Mouse (Mus musculus) intestine, postnatal 0 days (tissue): ENCODE results near the gene Ifitm5. TPM values are rescaled to one million over a fixed set of nuclear protein-coding genes. Genes with fewer than 3 reads are reported as not detected.
A peak's percentile ranks its signal among the peaks of the same experiment; 100 is the strongest.

Source experiments
- ATAC-seq: fragments of 200-750 bp; cut with Nextera tagmentation; 2 replicates; pipeline ENCODE4 v1.8.0; 2017; ENCODE audit warnings: mild to moderate bottlenecking, moderate TSS enrichment, moderate library complexity
- H3K27ac ChIP-seq: fragments of 300-500 bp; sonication (generic); 2 replicates; pipeline ENCODE4 v1.5.1; 2014; ENCODE audit warnings: mild to moderate bottlenecking, low read depth, low read length, moderate library complexity
- H3K27me3 ChIP-seq: fragments of 300-500 bp; sonication (generic); replicated peaks from 2 replicates; pipeline ENCODE4 v1.6.1; 2014; ENCODE audit warnings: low read length, mixed read lengths; ENCODE audit not compliant: control insufficient read depth, insufficient read depth
- H3K36me3 ChIP-seq: fragments of 300-500 bp; sonication (generic); 2 replicates; pipeline ENCODE4 v1.6.1; 2014; ENCODE audit warnings: mild to moderate bottlenecking, moderate library complexity; ENCODE audit not compliant: control insufficient read depth, insufficient read depth
- H3K4me1 ChIP-seq: fragments of 300-500 bp; sonication (generic); replicated peaks from 2 replicates; pipeline ENCODE4 v1.6.1; 2014; ENCODE audit warnings: antibody characterized with exemption, low read length, mixed read lengths; ENCODE audit not compliant: control insufficient read depth, insufficient read depth
- H3K4me2 ChIP-seq: fragments of 300-500 bp; sonication (generic); replicated peaks from 2 replicates; pipeline ENCODE4 v1.6.1; 2014; ENCODE audit warnings: low read depth, mild to moderate bottlenecking, moderate library complexity
- H3K4me3 ChIP-seq: fragments of 300-500 bp; sonication (generic); 2 replicates; pipeline ENCODE4 v1.5.1; 2014; ENCODE audit warnings: low read depth, low read length
- H3K9ac ChIP-seq: fragments of 300-500 bp; sonication (generic); 2 replicates; pipeline ENCODE4 v1.6.1; 2014; ENCODE audit warnings: mild to moderate bottlenecking, low read depth, low read length
- H3K9me3 ChIP-seq: fragments of 300-500 bp; sonication (generic); 2 replicates; pipeline ENCODE4 v1.6.1; 2016; ENCODE audit warnings: mixed run types; ENCODE audit not compliant: control insufficient read depth
- CTCF ChIP-seq: sonication (generic); IDR thresholded peaks from 2 replicates; pipeline ENCODE4 v1.5.1; 2016; ENCODE audit warnings: low read depth, mild to moderate bottlenecking, control low read depth, antibody characterized with exemption, moderate library complexity
- WGBS: fragments of 180-500 bp; shearing (Covaris S2); extraction: QIAGEN DNeasy Blood & Tissue Kit; methylation state at CpG from one replicate; pipeline ENCODE4 v1.1.7; 2014; 5-methylcytosine and 5-hydroxymethylcytosine counted together
- polyA plus RNA-seq: library from polyadenylated mRNA; unstranded; fragments of >200 nt; fragmentation: Nextera tagmentation; extraction: Ambion mirVana; gene quantifications from 2 replicates; pipeline ENCODE4 v1.2.1, GENCODE M21; 2015

Gene Ifitm5
- polyA plus RNA-seq, 1 experiment from 2014 or later, result 0.34 TPM

DNA sequence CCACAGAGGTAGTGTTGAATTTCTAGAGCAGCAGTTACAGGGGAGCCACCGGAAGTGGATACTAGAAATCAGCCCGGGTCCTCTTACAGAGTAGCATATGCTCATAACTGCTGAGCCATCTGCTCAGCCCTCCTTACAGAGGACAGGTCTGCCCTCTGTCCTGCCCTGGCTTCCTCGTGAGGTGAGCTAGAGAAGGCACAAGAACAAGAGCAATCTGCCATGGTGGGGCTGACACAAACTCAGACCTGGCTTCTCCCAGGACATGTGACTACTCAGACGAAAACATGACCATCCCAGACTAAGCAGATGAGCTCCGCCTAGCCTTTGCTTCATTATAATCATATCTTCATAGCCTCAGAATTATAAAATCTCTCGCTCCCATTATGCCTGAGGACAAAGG, 1.7 kb upstream of the Ifitm5 start:
- H3K4me1 ChIP-seq, result peaks cover 11% of the 10 kb centered on the region; the same call in 1 of the 2 replicates
- no peak overlapping the region for H3K9ac ChIP-seq
- H3K4me2 ChIP-seq, result no peak overlapping the region
- TF ChIP-seq CTCF, result no peak
- no peak overlapping the region for H3K4me3 ChIP-seq
- H3K27ac ChIP-seq, result no peak overlapping the region
- peaks cover 36% of the 10 kb centered on the region for H3K36me3 ChIP-seq
- no peaks in the 10 kb centered on the region for H3K27me3 ChIP-seq
- WGBS, result 54% methylated on average over 6 of the region's 6 CpGs
- ATAC-seq, result no peak
- no peaks in the 10 kb centered on the region for H3K9me3 ChIP-seq

DNA sequence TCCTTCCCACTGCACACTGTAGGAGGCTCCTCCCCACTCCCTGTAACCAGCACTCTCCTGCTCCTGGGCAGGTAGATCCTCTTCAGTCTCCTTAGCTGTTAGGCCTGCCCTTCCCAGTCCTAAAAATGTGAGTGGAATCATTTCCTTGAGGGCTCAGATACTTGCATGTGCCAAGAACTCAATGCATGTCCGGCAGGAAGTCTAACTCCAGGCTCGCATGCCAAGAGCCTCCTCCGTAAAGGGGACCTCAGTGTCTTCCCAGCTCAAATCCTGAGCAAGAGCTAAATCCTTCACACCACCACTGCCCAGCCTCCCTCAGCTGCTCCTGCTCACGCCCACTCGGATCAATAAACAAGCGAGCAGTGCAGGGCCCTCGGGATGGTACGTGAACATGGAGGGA, 960 bp upstream of the Ifitm5 start:
- no peak overlapping the region for H3K27ac ChIP-seq
- no peak for ATAC-seq
- TF ChIP-seq CTCF, result no peak

DNA sequence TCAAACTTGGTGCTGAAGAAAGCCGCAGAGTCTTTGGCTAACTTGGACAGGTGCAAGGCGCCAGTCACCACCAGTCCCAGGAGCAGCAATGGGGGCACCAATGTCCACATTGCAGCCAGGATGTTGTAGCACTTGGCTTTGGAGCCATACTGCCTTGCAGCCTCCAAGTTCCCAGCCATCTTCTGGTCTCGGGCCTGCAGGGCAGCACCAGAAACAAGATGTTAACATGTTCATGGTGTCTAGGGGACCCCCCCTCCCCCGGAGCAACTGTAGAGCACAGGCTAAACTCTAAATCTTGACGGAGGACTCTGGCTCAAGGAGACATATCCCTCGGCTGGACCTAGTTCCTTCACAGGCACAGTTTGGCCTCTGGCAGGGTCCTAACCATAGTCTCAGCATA, 836 bp downstream of the Ifitm5 start:
- no peak overlapping the region for H3K4me3 ChIP-seq
- H3K36me3 ChIP-seq, result peaks cover 58% of the 10 kb centered on the region
- no peak overlapping the region for H3K4me2 ChIP-seq
- 84% methylated on average over 6 of the region's 6 CpGs for WGBS
- TF ChIP-seq CTCF, result no peak
- no peaks in the 10 kb centered on the region for H3K9me3 ChIP-seq
- H3K4me1 ChIP-seq, result peaks cover 11% of the 10 kb centered on the region; the same call in 1 of the 2 replicates
- ATAC-seq, result no peak
- no peak overlapping the region for H3K27ac ChIP-seq
- no peaks in the 10 kb centered on the region for H3K27me3 ChIP-seq
- no peak overlapping the region for H3K9ac ChIP-seq

More for the DNA sequence above, 960 bp upstream of the Ifitm5 start:
- Histone ChIP-seq H3K36me3 (peaks cover 43% of the 10 kb centered on the region), H3K9ac (no peak overlapping the region), H3K4me2 (no peak overlapping the region; the same call in 1 of the 2 replicates), H3K27me3 (no peaks in the 10 kb centered on the region), H3K4me3 (no peak overlapping the region), H3K9me3 (no peaks in the 10 kb centered on the region), H3K4me1 (peaks cover 11% of the 10 kb centered on the region; the same call in 1 of the 2 replicates)
- 35% methylated on average over 8 of the region's 8 CpGs for whole genome bisulfite sequencing

DNA sequence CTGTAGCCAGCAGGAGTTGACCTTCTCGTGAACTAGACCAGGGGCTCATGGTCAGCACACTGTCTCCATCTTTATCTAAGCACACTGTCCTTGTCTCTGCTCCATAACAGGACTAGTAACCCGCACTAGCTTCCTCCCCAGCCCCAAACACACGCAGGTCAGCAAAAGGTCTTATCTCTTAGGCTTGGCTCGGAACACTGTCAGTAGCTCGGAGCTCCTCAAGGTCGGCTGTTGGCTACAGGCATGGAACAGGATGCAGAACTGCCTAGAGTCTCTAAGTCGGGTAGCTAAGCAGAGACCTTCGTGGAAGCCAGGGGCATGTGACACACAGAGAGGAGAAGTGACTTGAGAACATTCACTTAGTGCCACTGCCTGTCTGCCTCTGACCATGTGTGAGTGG, 1.9 kb downstream of the Ifitm5 start:
- no peak for TF ChIP-seq CTCF
- peaks cover 5% of the 10 kb centered on the region; the same call in 1 of the 2 replicates for H3K4me1 ChIP-seq
- no peaks in the 10 kb centered on the region for H3K9me3 ChIP-seq
- no peak for ATAC-seq
- no peak overlapping the region for H3K4me3 ChIP-seq
- 66% methylated on average over 8 of the region's 8 CpGs for WGBS
- H3K4me2 ChIP-seq, result no peak overlapping the region
- peaks cover 56% of the 10 kb centered on the region for H3K36me3 ChIP-seq
- no peak overlapping the region for H3K27ac ChIP-seq
- H3K9ac ChIP-seq, result no peak overlapping the region
- H3K27me3 ChIP-seq, result no peaks in the 10 kb centered on the region

DNA sequence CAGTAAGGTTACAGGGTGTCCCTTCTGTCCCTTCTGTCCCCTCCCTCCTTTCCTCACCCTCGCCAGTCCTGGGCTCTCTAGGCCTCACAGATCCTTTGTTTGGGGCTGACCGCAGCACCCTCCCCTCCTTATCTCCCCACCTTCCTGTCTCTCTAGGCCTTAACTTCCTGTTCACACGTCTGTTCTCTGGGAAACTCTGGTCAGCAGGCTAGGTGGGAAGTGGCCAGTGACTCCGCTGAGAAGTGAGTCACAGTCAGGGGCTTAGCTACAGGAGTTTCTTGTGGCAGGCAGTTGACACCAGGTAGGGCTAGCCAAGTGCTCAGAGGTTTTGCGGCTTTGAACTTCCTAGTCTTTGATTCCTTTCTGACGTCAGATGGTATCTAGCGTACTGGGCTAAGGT, 3.1 kb downstream of the Ifitm5 start:
- no peak for TF ChIP-seq CTCF

DNA sequence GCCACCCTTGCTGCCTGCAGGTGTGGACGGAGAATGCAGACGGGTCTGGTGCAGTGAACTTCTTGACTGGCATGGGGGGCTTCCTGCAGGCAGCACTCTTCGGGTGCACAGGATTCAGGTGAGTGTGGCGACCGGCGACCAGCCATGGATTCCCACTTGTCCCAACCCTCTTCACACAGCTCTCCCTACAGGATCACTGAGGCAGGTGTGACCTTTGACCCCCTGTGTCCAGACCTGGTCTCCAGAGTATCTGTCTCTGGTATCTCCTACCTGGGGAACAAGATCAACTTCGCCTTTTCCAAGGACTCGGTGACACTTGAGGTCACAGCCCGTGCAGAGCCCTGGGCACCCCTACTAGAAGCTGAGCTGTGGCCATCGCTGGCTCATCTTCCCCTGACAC, 3.8 kb downstream of the Ifitm5 start:
- no peak for TF ChIP-seq CTCF
- Histone ChIP-seq H3K36me3 (peaks cover 53% of the 10 kb centered on the region), H3K9me3 (no peaks in the 10 kb centered on the region), H3K9ac (no peak overlapping the region), H3K4me1 (peaks cover 11% of the 10 kb centered on the region; the same call in 1 of the 2 replicates), H3K27ac (no peak overlapping the region), H3K27me3 (no peaks in the 10 kb centered on the region), H3K4me2 (no peak overlapping the region), H3K4me3 (no peak overlapping the region)
- no peak for ATAC-seq
- WGBS, result 92% methylated on average over 10 of the region's 10 CpGs

More for the DNA sequence above, 3.1 kb downstream of the Ifitm5 start:
- ATAC-seq, result peak; percentile 15; the same call in 1 of the 2 replicates
- H3K4me3 ChIP-seq, result no peak overlapping the region
- WGBS, result 49% methylated on average over 7 of the region's 7 CpGs
- H3K9me3 ChIP-seq, result no peaks in the 10 kb centered on the region
- H3K4me1 ChIP-seq, result peaks cover 10% of the 10 kb centered on the region; the same call in 1 of the 2 replicates
- no peak overlapping the region for H3K9ac ChIP-seq
- no peak overlapping the region for H3K4me2 ChIP-seq
- H3K36me3 ChIP-seq, result peaks cover 53% of the 10 kb centered on the region
- H3K27ac ChIP-seq, result no peak overlapping the region
- no peaks in the 10 kb centered on the region for H3K27me3 ChIP-seq

DNA sequence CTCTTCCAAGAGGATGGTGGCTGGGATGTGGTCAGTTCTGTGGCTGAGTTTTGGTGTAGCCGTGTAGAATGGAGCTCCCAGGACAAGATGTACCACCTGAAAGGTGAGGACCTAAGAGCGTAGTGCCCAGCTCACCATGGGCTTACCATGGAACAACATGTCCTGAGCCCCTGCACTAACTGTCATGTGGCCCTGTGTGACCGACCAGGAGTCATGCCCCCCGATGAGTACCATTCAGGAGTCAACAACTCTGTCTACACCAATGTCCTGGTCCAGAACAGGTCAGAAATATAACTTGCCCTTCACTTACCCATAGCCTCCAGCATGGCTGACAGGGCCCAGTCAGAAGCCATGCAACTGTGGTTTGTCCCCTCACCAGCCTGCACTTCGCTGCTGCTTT, 4.8 kb downstream of the Ifitm5 start:
- Histone ChIP-seq H3K9ac (no peak overlapping the region), H3K4me2 (no peak overlapping the region), H3K36me3 (peaks cover 53% of the 10 kb centered on the region), H3K27ac (no peak overlapping the region), H3K9me3 (no peaks in the 10 kb centered on the region), H3K4me1 (peaks cover 9% of the 10 kb centered on the region), H3K4me3 (no peak overlapping the region), H3K27me3 (no peaks in the 10 kb centered on the region)
- ATAC-seq, result no peak
- 95% methylated on average over 5 of the region's 5 CpGs for WGBS
- TF ChIP-seq CTCF, result no peak
